8 mouse cellular contexts compared by ENCODE assay signal in genomic region chr10:18391608-18392007, GRCm38 (mm10).
DNase-seq lines count a peak whose midpoint lies in the region; ATAC-seq lines count a peak whose summit lies in the region.

No protein-coding gene starts in this region.

- no peak overlapping the region for H3K27ac ChIP-seq in hindbrain, embryonic 16.5 days (ENCODE audit: low read depth, low read length)

- ATAC-seq in hindbrain, embryonic 16.5 days, result no peak

- DNase-seq in kidney, adult 18-20 months, result peak; percentile 59
- no peak for DNase-seq in kidney, adult 11 months
- peak; percentile 9 for DNase-seq in MEL-GATA-1-ER (ENCODE audit: extremely low read depth, low read depth)
- DNase-seq in cerebellum, adult 9-10 months, result peak; percentile 76
- DNase-seq in kidney, postnatal 14 days, result peak; percentile 66
- DNase-seq in lung, postnatal 14 days, result peak; percentile 59
- no peak for DNase-seq in B cell, adult 2 months

- no peaks in the 10 kb centered on the region for H3K9me3 ChIP-seq in hindbrain, embryonic 16.5 days (ENCODE audit: control insufficient read depth, low read length)

- no peaks in the 10 kb centered on the region for H3K36me3 ChIP-seq in hindbrain, embryonic 16.5 days (ENCODE audit: control insufficient read depth, insufficient read depth, low read length)

- 42% methylated on average over 5 of the region's 5 CpGs for WGBS in hindbrain, embryonic 16.5 days

- H3K4me3 ChIP-seq in hindbrain, embryonic 16.5 days (ENCODE audit: low read length), result no peak overlapping the region

- no peak overlapping the region for H3K9ac ChIP-seq in hindbrain, embryonic 16.5 days (ENCODE audit: low read depth, low read length)

- H3K4me2 ChIP-seq in hindbrain, embryonic 16.5 days (ENCODE audit: low read length), result no peak overlapping the region

- no peaks in the 10 kb centered on the region; the same call in 1 of the 2 replicates for H3K4me1 ChIP-seq in hindbrain, embryonic 16.5 days (ENCODE audit: control insufficient read depth, insufficient read depth, low read depth, low read length)

- H3K27me3 ChIP-seq in hindbrain, embryonic 16.5 days (replicated peaks; ENCODE audit: control insufficient read depth, insufficient read depth, low read length), result no peaks in the 10 kb centered on the region

Comparison
In these comparisons a context has a peak if more than half of its experiments do, and no peak if none do; other contexts are left out.
1. DNase-seq: peak in kidney, adult 18-20 months (single experiment), MEL-GATA-1-ER (single experiment), cerebellum, adult 9-10 months (single experiment), kidney, postnatal 14 days (single experiment) and lung, postnatal 14 days (single experiment); none in kidney, adult 11 months (single experiment) and B cell, adult 2 months (0 of 2).